Mouse (Mus musculus) heart, adult 2 months (tissue): ENCODE measurements around the gene Lmo7.

Experiments
- CTCF ChIP-seq: fragments of 200-600 bp; IDR thresholded peaks from 2 replicates; pipeline ENCODE4 v1.8.1; 2022; ENCODE audit warnings: antibody characterized with exemption, mild to moderate bottlenecking, moderate library complexity
- POLR2A ChIP-seq: fragments of 200-500 bp; IDR thresholded peaks from 2 replicates; pipeline ENCODE4 v1.6.1; 2011; ENCODE audit warnings: mild to moderate bottlenecking, low read depth, low read length, control low read depth; ENCODE audit not compliant: insufficient read depth

DNA sequence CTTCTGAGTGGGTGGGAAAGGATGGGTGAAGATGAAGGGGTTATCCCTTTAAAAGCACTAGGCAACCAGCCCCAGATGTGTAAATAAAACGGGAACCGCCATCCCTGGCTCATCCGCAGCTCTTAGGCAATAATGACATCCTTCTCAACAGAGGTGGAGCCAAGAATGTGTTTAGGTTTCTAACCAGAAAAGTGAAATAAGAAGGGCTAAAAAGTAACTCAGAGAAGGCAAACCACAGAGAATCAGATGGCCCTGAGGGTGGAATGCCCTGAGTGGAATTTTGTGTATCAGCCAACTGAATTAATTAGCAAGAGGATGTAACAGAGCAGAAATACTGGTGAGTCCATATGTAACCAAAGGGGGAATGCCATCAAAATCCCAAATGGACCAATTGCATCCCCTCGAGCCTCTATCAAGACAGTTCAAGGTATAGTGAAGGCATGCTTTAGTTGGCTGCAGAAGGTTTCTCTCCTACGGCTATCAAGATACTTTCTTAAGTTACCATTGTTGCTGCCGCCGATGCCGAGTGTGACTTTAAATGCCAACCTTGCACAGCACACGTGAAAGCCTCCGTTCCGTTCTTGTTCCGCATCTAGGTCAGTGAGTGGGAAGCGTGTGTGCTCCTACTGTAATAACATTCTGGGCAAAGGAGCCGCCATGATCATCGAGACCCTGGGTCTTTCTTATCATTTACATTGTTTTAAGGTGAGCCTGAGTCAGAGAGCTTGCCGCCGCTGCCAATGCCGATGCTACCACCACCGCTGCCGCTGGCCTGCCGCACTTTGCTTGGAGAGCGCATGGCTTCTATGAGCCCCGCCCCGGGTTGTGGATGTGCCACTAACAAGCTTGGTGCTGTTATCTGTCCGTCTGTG lies 201.1 kb downstream of the Lmo7 start:
- TF ChIP-seq POLR2A, result no peak
- no peak for TF ChIP-seq CTCF
